Mouse (Mus musculus) activated CD4-positive, CD25-positive, alpha-beta regulatory T cell, adult 4 months (primary cell): ENCODE data around the gene Akirin2. TPM values are rescaled to one million over a fixed set of nuclear protein-coding genes. Genes with fewer than 3 reads are reported as not detected.
A peak's percentile ranks its signal among the peaks of the same experiment; 100 is the strongest.

Experiments
- ATAC-seq: one replicate; pipeline ENCODE4 v1.8.0; 2017
- polyA plus RNA-seq, 2 experiments: library from polyadenylated mRNA; unstranded; fragments of 100-300 nt; shearing (Covaris generic); gene quantifications; one replicate each; pipeline ENCODE4 v1.2.1; 2017

Akirin2 gene
- polyA plus RNA-seq, 2 experiments from 2014 or later: 8.5 to 10.4 TPM

- no peak for ATAC-seq
Observed at GRCm38 (mm10) chr4:34584871-34585607, 34.3 kb downstream of the Akirin2 start.

- no peak for ATAC-seq
Observed at GRCm38 (mm10) chr4:34603123-34603522, 52.4 kb downstream of the Akirin2 start.

GRCm38 (mm10) chr4:34606658-34607057 lies 55.9 kb downstream of the Akirin2 start:
- ATAC-seq: no peak

- ATAC-seq: no peak
Observed at GRCm38 (mm10) chr4:34613571-34614145, 62.9 kb downstream of the Akirin2 start.

- peak; percentile 98 for ATAC-seq
Observed at GRCm38 (mm10) chr4:34614630-34615094, 63.9 kb downstream of the Akirin2 start, which contains the start of the genes Orc3 and Rars2. Gene Orc3, minus strand, starts transcription at chr4:34614944. Gene Rars2, plus strand, starts transcription at chr4:34614957.

- peak; percentile 28 for ATAC-seq
Observed at GRCm38 (mm10) chr4:34615303-34615702, 64.6 kb downstream of the Akirin2 start.

- no peak for ATAC-seq
Observed at GRCm38 (mm10) chr4:34616146-34616545, 65.4 kb downstream of the Akirin2 start.

Other genes starting within 250 kb of the Akirin2 start
- 100 to 1,000 TPM in 1 of 2 experiments, 10 to 100 TPM in 1; 95.7 to 107 TPM for gene Orc3, start 64.0 kb downstream of the Akirin2 start, polyA plus RNA-seq
- 10 to 100 TPM; 41.4 to 45.1 TPM for gene Rars2, start 64.0 kb downstream of the Akirin2 start, polyA plus RNA-seq
- 10 to 100 TPM; 28.8 to 34.3 TPM for gene Slc35a1, start 136.5 kb downstream of the Akirin2 start, polyA plus RNA-seq
- gene Cfap206, start 179.3 kb downstream of the Akirin2 start, polyA plus RNA-seq: not detected
- gene Gm136, start 205.3 kb downstream of the Akirin2 start, polyA plus RNA-seq: not detected
- gene Smim8, start 227.5 kb downstream of the Akirin2 start, polyA plus RNA-seq: 10 to 100 TPM; 57.0 to 82.1 TPM